Mouse (Mus musculus) limb, embryonic 11.5 days (tissue): ENCODE measurements around the gene Tipin. TPM values are rescaled to one million over a fixed set of nuclear protein-coding genes. Genes with fewer than 3 reads are reported as not detected.
A peak's percentile ranks its signal among the peaks of the same experiment; 100 is the strongest.

Experiments used
- ATAC-seq: fragments of 200-750 bp; cut with Nextera tagmentation; 2 replicates; pipeline ENCODE4 v1.8.0; 2017; ENCODE audit warnings: low read depth; ENCODE audit not compliant: insufficient number of reproducible peaks, low FRiP score, low TSS enrichment
- DNase-seq: peaks from one replicate; pipeline ENCODE4 v3.0.0-alpha.2; 2015; ENCODE audit warnings: low spot score
- H3K27ac ChIP-seq: fragments of 300-500 bp; sonication (generic); replicated peaks from 2 replicates; pipeline ENCODE4 v1.5.1; 2014; ENCODE audit warnings: low read depth, mild to moderate bottlenecking, low read length
- H3K27me3 ChIP-seq: fragments of 300-500 bp; sonication (generic); 2 replicates; pipeline ENCODE4 v1.6.1; 2014; ENCODE audit warnings: mild to moderate bottlenecking, low read length, mixed read lengths; ENCODE audit not compliant: control insufficient read depth, insufficient read depth
- H3K36me3 ChIP-seq: fragments of 300-500 bp; sonication (generic); 2 replicates; pipeline ENCODE4 v1.6.1; 2014; ENCODE audit warnings: mild to moderate bottlenecking, low read length, moderate library complexity, mixed read lengths; ENCODE audit not compliant: control insufficient read depth, insufficient read depth
- H3K4me1 ChIP-seq: fragments of 300-500 bp; sonication (generic); 2 replicates; pipeline ENCODE4 v1.6.1; 2014; ENCODE audit warnings: low read length, mixed read lengths; ENCODE audit not compliant: control insufficient read depth, insufficient read depth
- H3K4me2 ChIP-seq: fragments of 300-500 bp; sonication (generic); 2 replicates; pipeline ENCODE4 v1.6.1; 2014; ENCODE audit warnings: low read depth, mild to moderate bottlenecking, moderate library complexity; ENCODE audit not compliant: severe bottlenecking
- H3K4me3 ChIP-seq: fragments of 300-500 bp; sonication (generic); 2 replicates; pipeline ENCODE4 v1.5.1; 2014; ENCODE audit warnings: low read depth, low read length
- H3K9ac ChIP-seq: fragments of 300-500 bp; sonication (generic); 2 replicates; pipeline ENCODE4 v1.6.1; 2014; ENCODE audit warnings: mild to moderate bottlenecking, low read length
- H3K9me3 ChIP-seq: fragments of 300-500 bp; sonication (generic); 2 replicates; pipeline ENCODE4 v1.6.1; 2016; ENCODE audit warnings: low read length; ENCODE audit not compliant: control insufficient read depth
- WGBS: fragments of 180-500 bp; shearing (Covaris S2); extraction: QIAGEN DNeasy Blood & Tissue Kit; methylation state at CpG from one replicate; pipeline ENCODE4 v1.1.7; 2014; 5-methylcytosine and 5-hydroxymethylcytosine counted together
- polyA plus RNA-seq: library from polyadenylated mRNA; unstranded; fragments of >200 nt; fragmentation: Nextera tagmentation; extraction: Ambion mirVana; gene quantifications from 2 replicates; pipeline ENCODE4 v1.2.1, GENCODE M21; 2014

Tipin gene
- polyA plus RNA-seq, 1 experiment from 2014 or later: 287 TPM

DNA sequence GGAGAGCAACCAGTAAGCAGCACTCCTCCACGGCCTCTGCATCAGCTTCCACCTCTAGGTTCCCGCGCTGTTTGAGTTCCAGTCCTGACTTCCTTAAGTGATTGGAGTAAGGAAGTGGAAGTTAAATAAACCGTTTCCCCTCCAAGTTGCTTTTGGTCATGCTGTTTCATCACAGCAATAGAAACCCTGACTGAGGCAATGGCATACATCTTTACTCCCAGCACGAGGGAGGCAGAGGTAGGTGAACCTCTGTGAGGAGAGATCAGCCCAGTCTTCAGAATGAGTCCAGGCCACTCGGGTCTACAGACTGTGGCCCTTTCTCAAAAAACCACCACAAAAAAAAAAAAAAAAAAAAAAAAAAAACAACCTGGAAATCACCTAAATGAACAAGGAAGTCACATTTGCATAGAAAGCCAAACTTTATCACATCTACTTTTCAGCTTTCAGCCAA lies 39.0 kb upstream of the Tipin start:
- no peak overlapping the region for H3K27ac ChIP-seq
- no peak for ATAC-seq
- H3K4me2 ChIP-seq: no peak overlapping the region

DNA sequence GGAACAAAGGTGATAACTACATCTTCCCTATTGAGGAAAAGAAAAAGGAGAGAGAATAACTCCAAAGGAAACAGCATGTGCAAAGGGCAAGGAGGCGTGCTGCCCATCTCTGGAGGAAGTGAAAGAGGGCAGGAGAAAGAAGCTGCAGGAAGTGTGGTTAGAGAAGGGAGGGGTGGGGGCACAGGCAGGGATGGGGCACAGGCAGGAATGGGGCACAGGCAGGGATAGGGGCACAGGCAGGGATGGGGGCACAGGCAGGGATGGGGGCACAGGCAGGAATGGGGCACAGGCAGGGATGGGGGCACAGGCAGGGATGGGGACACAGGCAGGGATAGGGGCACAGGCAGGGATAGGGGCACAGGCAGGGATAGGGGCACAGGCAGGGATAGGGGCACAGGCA lies 32.0 kb upstream of the Tipin start:
- DNase-seq: no peak
- WGBS: 83% methylated on average over 1 of the region's 1 CpGs
- no peak overlapping the region for H3K27ac ChIP-seq
- no peak overlapping the region for H3K4me2 ChIP-seq
- H3K36me3 ChIP-seq: no peaks in the 10 kb centered on the region; the same call in 1 of the 2 replicates
- no peak overlapping the region for H3K9ac ChIP-seq
- ATAC-seq: no peak
- H3K4me3 ChIP-seq: no peak overlapping the region
- H3K9me3 ChIP-seq: no peaks in the 10 kb centered on the region
- H3K4me1 ChIP-seq: no peaks in the 10 kb centered on the region
- H3K27me3 ChIP-seq: no peaks in the 10 kb centered on the region

More for the DNA sequence above, 39.0 kb upstream of the Tipin start:
- Histone ChIP-seq H3K36me3 (no peaks in the 10 kb centered on the region), H3K9me3 (no peaks in the 10 kb centered on the region), H3K27me3 (no peaks in the 10 kb centered on the region), H3K9ac (no peak overlapping the region), H3K4me1 (peaks cover 7% of the 10 kb centered on the region), H3K4me3 (no peak overlapping the region)
- WGBS: 82% methylated on average over 6 of the region's 6 CpGs
- DNase-seq: no peak

DNA sequence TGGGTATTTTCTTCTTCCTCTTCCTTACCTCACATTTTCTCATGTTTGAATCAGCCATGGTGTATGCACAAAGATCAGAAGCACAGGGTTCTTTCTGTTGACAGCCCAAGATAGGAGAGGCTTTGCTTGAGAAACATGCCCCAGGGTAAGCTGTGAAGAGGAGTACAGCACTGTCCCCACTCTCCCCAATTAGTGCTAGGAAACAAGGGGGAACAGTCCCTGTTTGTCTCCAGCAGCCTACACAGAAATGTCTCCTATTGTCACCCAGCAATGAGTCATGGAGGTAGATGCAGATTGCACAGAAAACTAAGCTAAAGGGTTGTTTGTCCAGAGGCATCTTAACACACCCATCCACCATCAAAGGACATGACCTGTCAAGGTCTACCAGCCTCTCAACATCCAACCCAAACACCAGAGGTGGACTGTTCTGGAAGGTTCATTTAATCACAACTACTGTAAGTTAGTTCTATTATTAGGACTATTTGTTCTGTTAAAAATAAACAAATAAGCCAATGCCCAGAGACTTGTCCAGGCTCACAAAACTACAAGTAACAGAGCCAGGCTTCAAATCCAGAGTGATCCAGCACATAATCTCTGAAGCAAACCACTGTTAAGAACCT lies 31.2 kb upstream of the Tipin start:
- Histone ChIP-seq H3K4me2 (no peak overlapping the region), H3K27me3 (no peaks in the 10 kb centered on the region), H3K9me3 (no peaks in the 10 kb centered on the region), H3K36me3 (no peaks in the 10 kb centered on the region; the same call in 1 of the 2 replicates), H3K4me3 (no peak overlapping the region), H3K27ac (no peak overlapping the region), H3K4me1 (no peaks in the 10 kb centered on the region), H3K9ac (no peak overlapping the region)
- DNase-seq (no peak), ATAC-seq (no peak)

DNA sequence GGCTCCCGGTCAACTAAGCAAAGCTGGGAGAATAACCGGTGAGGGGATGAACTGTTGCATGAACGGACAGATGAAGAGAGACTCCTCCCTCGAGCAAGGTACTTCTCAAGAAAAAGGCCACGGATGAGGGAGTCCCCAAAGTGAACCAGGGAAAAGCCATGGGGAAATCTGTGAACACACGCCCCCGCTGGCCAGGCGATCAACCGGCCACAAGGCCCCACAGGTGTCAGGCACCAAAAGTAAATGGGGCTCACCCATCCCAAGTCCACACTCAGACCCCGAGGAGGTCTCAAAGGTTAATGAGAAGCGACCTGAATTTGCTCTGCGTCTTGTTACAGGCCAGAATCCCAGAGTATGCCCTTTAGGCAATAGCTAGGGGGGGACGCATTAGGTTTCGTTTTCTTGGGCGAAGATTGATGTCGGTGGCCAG lies 28.8 kb upstream of the Tipin start:
- no peaks in the 10 kb centered on the region for H3K9me3 ChIP-seq
- peak overlapping the region; percentile 92 for H3K4me3 ChIP-seq
- no peaks in the 10 kb centered on the region; the same call in 1 of the 2 replicates for H3K36me3 ChIP-seq
- ATAC-seq (0 out of 2 replicates have a peak, but pooled peaks have one; percentile 14), DNase-seq (peak; percentile 42)
- peak overlapping the region; percentile 72 for H3K9ac ChIP-seq
- peak overlapping the region; percentile 56 for H3K27ac ChIP-seq
- H3K4me2 ChIP-seq: peak overlapping the region; percentile 87
- H3K27me3 ChIP-seq: no peaks in the 10 kb centered on the region
- WGBS: under 1% methylated on average over 16 of the region's 16 CpGs
- no peaks in the 10 kb centered on the region for H3K4me1 ChIP-seq

DNA sequence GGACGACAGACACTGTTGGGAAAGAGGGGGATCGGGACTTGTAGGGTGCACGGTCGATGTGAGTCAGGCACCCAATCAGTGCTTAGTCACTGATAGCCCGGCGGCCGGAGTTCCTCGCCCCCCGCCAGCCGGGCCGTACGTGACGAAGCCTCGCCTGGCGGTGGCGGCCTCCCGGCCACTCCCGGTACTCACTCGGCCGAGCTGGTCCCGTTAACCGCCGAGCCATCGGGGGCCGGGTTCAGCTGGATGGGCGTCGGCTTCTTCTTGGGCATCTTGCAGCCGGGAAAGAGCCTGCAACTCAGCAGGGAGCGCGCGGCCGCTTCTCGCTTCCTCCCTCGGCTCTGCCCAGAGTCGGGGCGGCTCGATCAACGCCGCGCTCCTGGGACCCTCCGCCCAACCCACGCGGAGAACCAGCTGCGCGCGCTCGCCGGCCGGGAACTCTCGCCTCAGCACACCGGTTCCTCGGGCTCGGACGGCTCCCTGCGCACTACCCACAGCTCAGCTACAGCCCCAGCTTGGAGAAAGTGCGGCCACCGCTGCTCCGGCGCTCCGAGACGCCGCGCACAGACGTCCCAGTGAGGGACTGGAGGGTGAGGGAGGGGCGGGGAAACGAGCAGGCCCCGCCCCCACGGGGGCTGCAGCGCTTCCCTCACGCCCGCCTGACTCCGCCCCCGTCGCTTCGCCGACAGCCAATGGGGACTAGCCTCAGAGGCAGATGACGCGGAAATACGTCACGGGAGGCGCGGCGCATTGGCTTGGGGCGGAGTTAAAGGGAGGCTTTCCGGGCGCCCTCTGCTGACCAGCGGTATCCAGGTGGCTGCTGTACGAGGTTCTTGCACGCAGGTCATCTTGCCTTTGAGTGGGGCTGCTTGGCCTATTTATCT lies 28.1 kb upstream of the Tipin start, which contains the start of gene Map2k1:
Gene Map2k1, minus strand, starts transcription at position 611 of the 884 bp plus-strand sequence.
- peak within 1 kb of the TSS; percentile 87 for H3K4me2 ChIP-seq
- under 1% methylated on average over 82 of the region's 89 CpGs for WGBS

DNA sequence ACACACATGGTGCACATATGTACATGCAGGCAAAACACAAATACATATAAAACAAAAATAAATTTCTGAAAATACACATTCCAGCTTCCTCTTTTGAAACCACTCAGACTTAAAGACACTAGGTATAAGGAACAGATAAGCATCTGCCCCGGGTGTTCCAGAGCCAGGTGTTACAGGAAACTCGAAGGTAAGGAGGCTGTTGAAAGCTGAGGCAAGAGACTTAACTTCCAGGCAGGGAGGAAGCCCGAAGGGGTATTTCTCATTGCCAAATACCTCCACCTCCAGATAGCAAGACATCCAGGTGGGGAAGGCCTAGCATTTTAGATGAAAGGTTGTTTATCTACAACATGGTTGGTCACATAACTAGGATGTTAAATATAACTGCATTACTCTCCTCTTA lies 26.0 kb upstream of the Tipin start:
- no peak overlapping the region for H3K9ac ChIP-seq
- ATAC-seq (no peak), DNase-seq (no peak)
- H3K9me3 ChIP-seq: no peaks in the 10 kb centered on the region
- no peaks in the 10 kb centered on the region for H3K4me1 ChIP-seq
- no peak overlapping the region for H3K27ac ChIP-seq
- no peaks in the 10 kb centered on the region for H3K27me3 ChIP-seq
- WGBS: 82% methylated on average over 3 of the region's 3 CpGs
- no peak overlapping the region for H3K4me3 ChIP-seq
- H3K36me3 ChIP-seq: no peaks in the 10 kb centered on the region
- no peak overlapping the region for H3K4me2 ChIP-seq

More for the DNA sequence above, 28.1 kb upstream of the Tipin start, which contains the start of gene Map2k1:
- Histone ChIP-seq H3K4me1 (no peaks in the 10 kb centered on the region), H3K36me3 (no peaks in the 10 kb centered on the region; the same call in 1 of the 2 replicates), H3K27me3 (no peaks in the 10 kb centered on the region), H3K4me3 (peak within 1 kb of the TSS; percentile 92), H3K9ac (peak within 1 kb of the TSS; percentile 72), H3K9me3 (no peaks in the 10 kb centered on the region), H3K27ac (peak within 1 kb of the TSS; percentile 56)
- peak; percentile 96 for ATAC-seq
- DNase-seq: peak; percentile 100

DNA sequence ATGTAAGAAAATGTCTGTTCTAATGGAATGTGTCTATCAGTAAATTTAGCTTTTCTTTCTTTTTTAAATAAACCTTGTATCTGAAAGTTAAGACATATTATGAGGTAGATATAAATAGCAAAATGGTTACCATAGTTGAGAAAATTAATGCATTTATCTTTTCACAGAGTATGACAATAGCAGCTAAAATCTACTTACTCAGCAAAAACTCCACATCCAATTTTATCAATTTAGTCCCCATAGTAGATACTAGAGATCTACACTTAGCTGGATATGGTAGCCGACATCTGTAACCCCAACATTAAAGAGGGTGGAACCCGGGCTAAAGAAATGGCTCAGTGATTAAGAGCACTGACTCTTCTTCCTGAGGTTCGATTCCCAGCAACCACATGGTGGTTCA lies 25.2 kb upstream of the Tipin start:
- Histone ChIP-seq H3K27me3 (no peaks in the 10 kb centered on the region), H3K9me3 (no peaks in the 10 kb centered on the region), H3K4me2 (no peak overlapping the region), H3K4me1 (no peaks in the 10 kb centered on the region), H3K4me3 (no peak overlapping the region), H3K27ac (no peak overlapping the region), H3K9ac (no peak overlapping the region), H3K36me3 (no peaks in the 10 kb centered on the region)
- no peak for DNase-seq
- ATAC-seq: no peak
- 88% methylated on average over 3 of the region's 3 CpGs for WGBS

DNA sequence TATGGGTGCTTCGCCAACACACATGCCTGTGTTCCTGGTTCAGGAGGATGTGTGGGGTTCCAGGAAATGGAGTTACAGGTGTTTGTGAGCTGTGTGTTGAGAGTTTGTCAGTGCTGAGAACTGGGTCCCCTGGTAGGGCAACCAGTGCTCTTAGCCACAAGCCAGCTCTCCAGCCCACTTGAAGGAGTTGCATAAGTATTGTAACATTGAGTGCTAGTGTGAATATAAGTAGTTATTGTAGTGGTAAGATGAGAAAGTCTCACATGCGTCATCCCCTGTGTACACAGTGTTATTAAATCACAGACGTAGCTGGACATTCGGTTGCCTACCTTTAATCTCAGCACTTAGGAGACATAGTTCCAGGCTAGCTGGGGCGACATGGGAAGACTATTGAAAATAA lies 21.5 kb upstream of the Tipin start:
- DNase-seq (no peak), ATAC-seq (no peak)
- H3K27me3 ChIP-seq: no peaks in the 10 kb centered on the region
- WGBS: 90% methylated on average over 5 of the region's 5 CpGs
- no peak overlapping the region for H3K4me3 ChIP-seq
- no peaks in the 10 kb centered on the region for H3K36me3 ChIP-seq
- H3K27ac ChIP-seq: no peak overlapping the region
- H3K9me3 ChIP-seq: no peaks in the 10 kb centered on the region
- no peak overlapping the region for H3K4me2 ChIP-seq
- no peak overlapping the region for H3K9ac ChIP-seq
- no peaks in the 10 kb centered on the region for H3K4me1 ChIP-seq
